Mouse (Mus musculus): ENCODE data around the gene Zdhhc25.
A peak's percentile ranks its signal among the peaks of the same experiment; 100 is the strongest.

Zdhhc25 gene

DNA sequence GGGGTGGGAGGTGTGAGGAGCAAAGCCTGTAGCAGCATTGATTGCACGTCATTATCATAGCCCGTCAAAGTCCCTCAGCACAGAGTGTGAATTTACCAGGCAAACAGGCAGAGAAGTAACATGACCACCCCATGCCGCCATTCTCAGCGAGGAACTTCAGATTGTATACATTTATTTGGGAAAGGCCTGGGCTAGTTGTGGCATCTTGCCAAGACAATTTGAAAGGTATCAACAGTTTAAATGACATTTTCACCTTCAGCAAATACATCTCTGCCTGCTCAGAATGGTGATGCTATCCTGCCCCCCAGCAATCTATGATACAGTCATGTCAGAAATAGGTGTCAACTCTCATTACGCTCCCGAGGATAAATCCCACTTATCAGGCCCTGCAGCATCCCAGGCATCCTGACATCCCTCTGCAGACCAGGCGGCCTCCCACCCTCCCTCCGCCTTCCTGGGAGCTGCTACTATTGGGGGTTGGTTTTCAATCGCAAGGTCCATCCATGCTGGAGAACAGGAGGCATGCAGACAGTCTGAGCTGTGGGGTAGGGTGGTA lies 28.8 kb downstream of the Zdhhc25 start:
- DNase-seq (ENCODE audit: low spot score) = no peak

DNA sequence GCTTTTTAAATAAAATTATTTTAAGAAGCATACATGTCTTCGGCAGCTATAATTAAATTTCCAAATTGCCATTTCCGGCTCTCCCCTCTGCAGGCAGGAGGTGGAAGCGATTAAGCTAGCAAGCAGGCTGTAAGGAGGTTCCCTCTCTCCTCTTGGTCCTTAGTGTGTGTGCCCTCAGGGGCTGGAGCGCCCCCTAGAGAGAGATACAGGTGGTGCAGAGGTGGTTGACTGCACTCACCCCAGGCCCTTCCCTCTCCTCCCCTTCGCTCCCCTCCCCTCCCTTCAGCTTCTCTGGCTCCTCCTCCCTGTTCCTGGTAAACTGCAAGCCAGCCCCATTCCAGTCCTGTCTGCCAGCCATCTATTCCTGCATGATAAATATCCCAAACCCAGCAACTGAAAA lies 35.1 kb downstream of the Zdhhc25 start:
- no peak for DNase-seq (ENCODE audit: low spot score)

DNA sequence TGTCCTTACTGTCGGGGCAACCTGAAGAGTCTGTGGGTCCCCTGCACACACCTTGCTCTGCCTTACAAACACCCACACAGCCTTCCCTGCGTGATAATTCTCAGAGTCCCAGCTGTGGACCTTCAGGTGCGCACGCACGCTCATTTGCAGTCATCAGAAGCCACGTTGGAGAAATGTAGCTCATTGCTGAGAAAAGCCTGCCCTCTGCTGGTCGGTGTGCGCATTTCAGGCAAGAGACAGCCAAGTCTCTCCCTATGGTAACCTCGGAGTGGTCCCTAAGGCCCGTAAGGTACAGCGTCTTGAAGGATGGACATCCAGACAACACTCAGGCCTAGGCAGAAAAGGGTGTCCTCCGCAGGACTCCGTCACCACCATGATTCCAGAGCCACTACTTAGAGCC lies 50.9 kb downstream of the Zdhhc25 start:
- peak; percentile 59 for DNase-seq (ENCODE audit: low spot score)
